Mouse (Mus musculus) thymus, postnatal 0 days (tissue): ENCODE results near the gene Gm2007. TPM values are rescaled to one million over a fixed set of nuclear protein-coding genes. Genes with fewer than 3 reads are reported as not detected.
"Not testable (repeated sequence)": the region's sequence is repeated elsewhere in the genome, so short reads cannot be mapped to it uniquely, and the experiment has no call there.

ENCODE experiments used
- DNase-seq: peaks from one replicate; pipeline ENCODE4 v3.0.0-alpha.2; 2015; ENCODE audit warnings: low spot score
- polyA plus RNA-seq: library from polyadenylated mRNA; unstranded; fragments of >200 nt; fragmentation: Nextera tagmentation; extraction: Ambion mirVana; gene quantifications from 2 replicates; pipeline ENCODE4 v1.2.1, GENCODE M21; 2015

Gm2007 gene
- not detected in 2 replicates for polyA plus RNA-seq

- DNase-seq = not testable (repeated sequence)
These were observed at the start of gene Gm2007 for GRCm38 (mm10) chr2:175741237-175741636. Gene Gm2007 (plus strand): TSS chr2:175741537.

GRCm38 (mm10) chr2:175703546-175703945, 37.8 kb upstream of the Gm2007 start, which contains the start of gene Zfp969:
Gene Zfp969 (minus strand): TSS chr2:175703646.
- not testable (repeated sequence) for DNase-seq

- not testable (repeated sequence) for DNase-seq
These were observed 59.7 kb downstream of the Gm2007 start, which contains the start of gene Gm14288 for GRCm38 (mm10) chr2:175800993-175801392. Gene Gm14288 (minus strand): TSS chr2:175801093.

Other genes with a start within 250 kb of the Gm2007 start
- gene Gm11007, start 97.6 kb upstream of the Gm2007 start, polyA plus RNA-seq = not detected in 2 replicates
- gene Zfp969, start 37.9 kb upstream of the Gm2007 start, polyA plus RNA-seq = 26.2 and 32.8 TPM in 2 replicates
- gene Gm14288, start 59.6 kb downstream of the Gm2007 start, polyA plus RNA-seq = 1.5 and 3.5 TPM in 2 replicates
- gene Gm6710, start 127.7 kb downstream of the Gm2007 start, polyA plus RNA-seq = 13.5 and 15.1 TPM in 2 replicates
- gene Zfp966, start 189.6 kb downstream of the Gm2007 start, polyA plus RNA-seq = 0.98 and 1.5 TPM in 2 replicates
- 9.9 and 11.1 TPM in 2 replicates for gene Gm2026, start 223.8 kb downstream of the Gm2007 start, polyA plus RNA-seq